Mouse (Mus musculus): ENCODE measurements around the gene Slc6a2. TPM values are rescaled to one million over a fixed set of nuclear protein-coding genes. Genes with fewer than 3 reads are reported as not detected.

Slc6a2 gene
- polyA plus RNA-seq, 1 experiment from 2014 or later, result 6.8 TPM

GRCm38 (mm10) chr8:92972949-92973348, 13.1 kb downstream of the Slc6a2 start:
- Histone ChIP-seq H3K9me3 (no peaks in the 10 kb centered on the region), H3K4me3 (no peak overlapping the region), H3K9ac (no peak overlapping the region), H3K27ac (replicated peaks) (no peak overlapping the region), H3K4me1 (replicated peaks) (peaks cover 4% of the 10 kb centered on the region; the same call in 1 of the 2 replicates), H3K4me2 (no peak overlapping the region), H3K27me3 (no peaks in the 10 kb centered on the region), H3K36me3 (no peaks in the 10 kb centered on the region)
- WGBS, result 59% methylated on average over 5 of the region's 5 CpGs
- peak; percentile 81; the same call in 1 of the 2 replicates for ATAC-seq (ENCODE audit: low FRiP score, low read depth)

- 88% methylated on average over 5 of the region's 5 CpGs for WGBS
- H3K9ac ChIP-seq, result no peak overlapping the region
- no peaks in the 10 kb centered on the region for H3K27me3 ChIP-seq
- H3K4me3 ChIP-seq, result no peak overlapping the region
- no peak overlapping the region for H3K27ac ChIP-seq (replicated peaks)
- no peak for ATAC-seq (ENCODE audit: low FRiP score, low read depth)
- H3K4me1 ChIP-seq (replicated peaks), result peaks cover 4% of the 10 kb centered on the region; the same call in 1 of the 2 replicates
- no peaks in the 10 kb centered on the region for H3K9me3 ChIP-seq
- H3K36me3 ChIP-seq, result no peaks in the 10 kb centered on the region
- no peak overlapping the region for H3K4me2 ChIP-seq
Measured at GRCm38 (mm10) chr8:92976656-92977055, 16.8 kb downstream of the Slc6a2 start.

- no peak overlapping the region for H3K27ac ChIP-seq (replicated peaks)
- no peaks in the 10 kb centered on the region for H3K27me3 ChIP-seq
- no peak overlapping the region for H3K4me3 ChIP-seq
- no peak for ATAC-seq (ENCODE audit: low FRiP score, low read depth)
- no peaks in the 10 kb centered on the region for H3K9me3 ChIP-seq
- no peaks in the 10 kb centered on the region for H3K4me1 ChIP-seq (replicated peaks)
- 82% methylated on average over 3 of the region's 3 CpGs for WGBS
- no peak overlapping the region for H3K4me2 ChIP-seq
- no peak overlapping the region for H3K9ac ChIP-seq
- no peaks in the 10 kb centered on the region for H3K36me3 ChIP-seq
Measured at GRCm38 (mm10) chr8:92982491-92982890, 22.6 kb downstream of the Slc6a2 start.

GRCm38 (mm10) chr8:92984376-92984775, 24.5 kb downstream of the Slc6a2 start:
- H3K9me3 ChIP-seq, result no peaks in the 10 kb centered on the region
- no peak for ATAC-seq (ENCODE audit: low FRiP score, low read depth)
- no peak overlapping the region for H3K4me2 ChIP-seq
- H3K4me1 ChIP-seq (replicated peaks), result no peaks in the 10 kb centered on the region
- no peak overlapping the region for H3K27ac ChIP-seq (replicated peaks)
- H3K27me3 ChIP-seq, result no peaks in the 10 kb centered on the region
- no peak overlapping the region for H3K9ac ChIP-seq
- H3K4me3 ChIP-seq, result no peak overlapping the region
- no peaks in the 10 kb centered on the region for H3K36me3 ChIP-seq
- 76% methylated on average over 2 of the region's 2 CpGs for WGBS

- no peak overlapping the region for H3K27ac ChIP-seq (replicated peaks)
- no peaks in the 10 kb centered on the region for H3K4me1 ChIP-seq (replicated peaks)
- WGBS, result 36% methylated on average over 5 of the region's 5 CpGs
- no peak overlapping the region for H3K4me2 ChIP-seq
- no peaks in the 10 kb centered on the region for H3K27me3 ChIP-seq
- no peaks in the 10 kb centered on the region for H3K36me3 ChIP-seq
- 0 out of 2 replicates have a peak, but pooled peaks have one; percentile 38 for ATAC-seq (ENCODE audit: low FRiP score, low read depth)
- no peaks in the 10 kb centered on the region for H3K9me3 ChIP-seq
- H3K9ac ChIP-seq, result no peak overlapping the region
- no peak overlapping the region for H3K4me3 ChIP-seq
Measured at GRCm38 (mm10) chr8:92996840-92997239, 37.0 kb downstream of the Slc6a2 start.

- no peak for ATAC-seq (ENCODE audit: low FRiP score, low read depth)
- no peak overlapping the region for H3K4me3 ChIP-seq
- H3K4me1 ChIP-seq (replicated peaks), result no peaks in the 10 kb centered on the region
- H3K27me3 ChIP-seq, result no peaks in the 10 kb centered on the region
- 50% methylated on average over 2 of the region's 2 CpGs for WGBS
- no peak overlapping the region for H3K27ac ChIP-seq (replicated peaks)
- H3K9me3 ChIP-seq, result no peaks in the 10 kb centered on the region
- no peak overlapping the region for H3K9ac ChIP-seq
- no peak overlapping the region for H3K4me2 ChIP-seq
- no peaks in the 10 kb centered on the region for H3K36me3 ChIP-seq
Measured at GRCm38 (mm10) chr8:92998600-92998999, 38.7 kb downstream of the Slc6a2 start.

- Histone ChIP-seq H3K9ac (no peak overlapping the region), H3K4me1 (replicated peaks) (no peaks in the 10 kb centered on the region), H3K36me3 (no peaks in the 10 kb centered on the region), H3K27me3 (no peaks in the 10 kb centered on the region), H3K4me3 (no peak overlapping the region), H3K27ac (replicated peaks) (no peak overlapping the region), H3K9me3 (no peaks in the 10 kb centered on the region), H3K4me2 (no peak overlapping the region)
- no peak for ATAC-seq (ENCODE audit: low FRiP score, low read depth)
- WGBS, result 28% methylated on average over 5 of the region's 5 CpGs
Measured at GRCm38 (mm10) chr8:93010286-93010685, 50.4 kb downstream of the Slc6a2 start.

- Histone ChIP-seq H3K4me2 (no peak overlapping the region), H3K27ac (replicated peaks) (no peak overlapping the region), H3K9ac (no peak overlapping the region), H3K4me3 (no peak overlapping the region), H3K4me1 (replicated peaks) (no peaks in the 10 kb centered on the region), H3K27me3 (no peaks in the 10 kb centered on the region), H3K36me3 (no peaks in the 10 kb centered on the region), H3K9me3 (no peaks in the 10 kb centered on the region)
- peak; percentile 75; the same call in 1 of the 2 replicates for ATAC-seq (ENCODE audit: low FRiP score, low read depth)
- 10% methylated on average over 9 of the region's 9 CpGs for WGBS
Measured at GRCm38 (mm10) chr8:93011439-93011838, 51.6 kb downstream of the Slc6a2 start.

- no peak overlapping the region for H3K4me3 ChIP-seq
- H3K9me3 ChIP-seq, result no peaks in the 10 kb centered on the region
- H3K4me1 ChIP-seq (replicated peaks), result no peaks in the 10 kb centered on the region
- ATAC-seq (ENCODE audit: low FRiP score, low read depth), result no peak
- H3K9ac ChIP-seq, result no peak overlapping the region
- H3K4me2 ChIP-seq, result no peak overlapping the region
- 71% methylated on average over 6 of the region's 6 CpGs for WGBS
- no peaks in the 10 kb centered on the region for H3K27me3 ChIP-seq
- no peaks in the 10 kb centered on the region for H3K36me3 ChIP-seq
- no peak overlapping the region for H3K27ac ChIP-seq (replicated peaks)
Measured at GRCm38 (mm10) chr8:93012226-93012625, 52.3 kb downstream of the Slc6a2 start.

GRCm38 (mm10) chr8:93014300-93014699, 54.4 kb downstream of the Slc6a2 start:
- Histone ChIP-seq H3K9ac (no peak overlapping the region), H3K4me1 (replicated peaks) (no peaks in the 10 kb centered on the region), H3K27me3 (no peaks in the 10 kb centered on the region), H3K27ac (replicated peaks) (no peak overlapping the region), H3K4me3 (no peak overlapping the region), H3K9me3 (no peaks in the 10 kb centered on the region), H3K4me2 (no peak overlapping the region), H3K36me3 (no peaks in the 10 kb centered on the region)
- WGBS, result 85% methylated on average over 4 of the region's 4 CpGs
- ATAC-seq (ENCODE audit: low FRiP score, low read depth), result no peak

GRCm38 (mm10) chr8:93021738-93022137, 61.9 kb downstream of the Slc6a2 start:
- ATAC-seq (ENCODE audit: low FRiP score, low read depth), result no peak
- no peak overlapping the region for H3K9ac ChIP-seq
- 73% methylated on average over 5 of the region's 5 CpGs for WGBS
- H3K36me3 ChIP-seq, result no peaks in the 10 kb centered on the region
- no peaks in the 10 kb centered on the region for H3K4me1 ChIP-seq (replicated peaks)
- H3K4me3 ChIP-seq, result no peak overlapping the region
- H3K4me2 ChIP-seq, result no peak overlapping the region
- no peak overlapping the region for H3K27ac ChIP-seq (replicated peaks)
- no peaks in the 10 kb centered on the region for H3K9me3 ChIP-seq
- H3K27me3 ChIP-seq, result no peaks in the 10 kb centered on the region

- Histone ChIP-seq H3K27ac (replicated peaks) (no peak overlapping the region), H3K9ac (no peak overlapping the region), H3K36me3 (no peaks in the 10 kb centered on the region), H3K4me3 (no peak overlapping the region), H3K4me1 (replicated peaks) (no peaks in the 10 kb centered on the region), H3K27me3 (no peaks in the 10 kb centered on the region), H3K9me3 (no peaks in the 10 kb centered on the region), H3K4me2 (no peak overlapping the region)
- WGBS, result 66% methylated on average over 2 of the region's 2 CpGs
- ATAC-seq (ENCODE audit: low FRiP score, low read depth), result no peak
Measured at GRCm38 (mm10) chr8:93030664-93031063, 70.8 kb downstream of the Slc6a2 start.

- no peaks in the 10 kb centered on the region for H3K9me3 ChIP-seq
- no peak overlapping the region for H3K9ac ChIP-seq
- no peak overlapping the region for H3K27ac ChIP-seq (replicated peaks)
- 0% methylated on average over 2 of the region's 2 CpGs for WGBS
- H3K36me3 ChIP-seq, result no peaks in the 10 kb centered on the region
- no peaks in the 10 kb centered on the region for H3K27me3 ChIP-seq
- H3K4me3 ChIP-seq, result no peak overlapping the region
- ATAC-seq (ENCODE audit: low FRiP score, low read depth), result no peak
- H3K4me1 ChIP-seq (replicated peaks), result no peaks in the 10 kb centered on the region
- no peak overlapping the region for H3K4me2 ChIP-seq
Measured at GRCm38 (mm10) chr8:93038831-93039230, 79.0 kb downstream of the Slc6a2 start.
